Mouse (Mus musculus) urinary bladder, adult 18-20 months (tissue): Measurements from ENCODE around the gene Ispd.

Source experiments
- DNase-seq, 2 experiments: peaks; one replicate each; pipeline ENCODE4 v3.0.0; 2022; ENCODE audit warnings: low spot score in 2 of 2, mixed read lengths in 2 of 2

Ispd gene

GRCm38 (mm10) chr12:36708810-36709209 lies 327.6 kb downstream of the Ispd start:
- DNase-seq = no peak

DNA sequence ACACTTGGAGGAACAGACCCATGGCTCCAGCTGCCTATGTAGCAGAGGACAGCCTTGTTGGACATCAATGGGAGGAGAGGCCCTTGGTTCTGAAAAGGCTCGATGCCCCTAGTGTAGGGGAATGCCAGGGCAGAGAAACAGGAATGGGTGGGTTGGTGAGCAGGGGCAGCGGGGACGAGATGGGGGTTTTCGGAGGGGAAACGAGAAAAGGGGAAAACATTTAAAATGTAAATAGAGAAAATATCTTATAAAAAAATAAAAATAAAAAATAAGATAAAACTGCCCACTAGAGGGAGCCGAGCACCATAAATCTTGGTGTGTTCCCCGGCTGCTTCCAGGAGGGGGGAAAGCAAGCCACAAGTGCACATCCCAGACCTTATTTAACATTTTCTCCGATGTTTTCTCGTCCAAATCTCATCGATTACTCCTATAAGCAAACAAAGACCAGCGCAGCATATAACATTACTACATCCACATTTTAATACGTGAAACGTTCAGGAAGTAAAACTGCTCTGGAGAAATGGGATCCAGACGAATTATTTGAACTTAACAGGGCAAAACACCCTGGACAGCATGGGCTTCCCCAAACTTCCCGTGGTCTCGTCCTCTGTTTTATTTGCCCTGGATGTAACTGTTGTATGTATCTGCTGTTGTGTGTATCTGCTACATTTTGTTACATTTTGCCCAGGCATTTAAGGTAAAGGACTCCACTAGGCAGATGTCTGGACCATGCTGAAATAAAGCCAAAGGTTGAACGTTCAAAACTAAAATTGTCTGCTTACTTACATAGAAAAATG lies 332.8 kb downstream of the Ispd start:
- peak in 1 of 2 experiments; percentile 4 for DNase-seq

DNA sequence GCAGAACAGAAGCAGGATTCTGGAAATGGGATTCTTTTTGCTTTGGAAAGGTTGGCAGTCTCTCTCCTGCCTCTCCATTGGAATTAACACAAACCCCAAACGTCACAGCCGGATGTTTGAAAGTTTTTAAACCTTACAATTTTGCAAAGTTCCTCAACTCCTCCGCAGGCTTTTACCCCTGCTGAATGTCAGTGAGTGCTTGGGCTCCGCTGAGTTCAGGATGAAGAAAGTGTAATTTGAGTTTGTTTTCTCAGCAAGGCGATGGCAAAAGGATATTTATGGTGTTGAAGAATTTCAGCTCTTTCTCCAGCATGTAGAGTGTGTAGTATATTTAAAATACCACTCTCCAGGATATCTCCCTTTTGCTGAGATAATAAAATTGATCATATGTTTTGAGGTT lies 336.3 kb downstream of the Ispd start:
- DNase-seq = no peak

GRCm38 (mm10) chr12:36718417-36718816 lies 337.2 kb downstream of the Ispd start:
- no peak for DNase-seq

- no peak for DNase-seq
Observed at GRCm38 (mm10) chr12:36719074-36719473, 337.8 kb downstream of the Ispd start.

- no peak for DNase-seq
Observed at GRCm38 (mm10) chr12:36720779-36721178, 339.5 kb downstream of the Ispd start.

DNA sequence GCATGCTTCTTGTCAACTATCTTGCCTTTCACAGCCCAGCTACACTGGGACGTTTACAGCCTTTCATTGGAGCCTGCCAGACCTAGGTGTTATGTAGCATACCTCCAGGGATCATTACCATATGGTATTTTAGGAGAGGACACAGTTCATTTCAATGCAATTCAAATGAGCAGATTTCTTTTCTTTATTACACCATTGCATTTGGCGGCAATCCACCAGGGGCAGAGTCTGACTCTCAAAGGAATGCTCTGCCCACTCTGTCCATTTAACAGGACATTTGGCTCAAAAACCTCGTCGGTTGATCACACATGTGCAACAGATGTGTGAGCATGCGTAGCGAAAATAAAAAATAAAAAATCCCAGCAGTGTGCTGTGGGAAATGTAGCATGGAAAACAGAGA lies 340.0 kb downstream of the Ispd start:
- DNase-seq = no peak

GRCm38 (mm10) chr12:36722754-36723153 lies 341.5 kb downstream of the Ispd start:
- no peak for DNase-seq

DNA sequence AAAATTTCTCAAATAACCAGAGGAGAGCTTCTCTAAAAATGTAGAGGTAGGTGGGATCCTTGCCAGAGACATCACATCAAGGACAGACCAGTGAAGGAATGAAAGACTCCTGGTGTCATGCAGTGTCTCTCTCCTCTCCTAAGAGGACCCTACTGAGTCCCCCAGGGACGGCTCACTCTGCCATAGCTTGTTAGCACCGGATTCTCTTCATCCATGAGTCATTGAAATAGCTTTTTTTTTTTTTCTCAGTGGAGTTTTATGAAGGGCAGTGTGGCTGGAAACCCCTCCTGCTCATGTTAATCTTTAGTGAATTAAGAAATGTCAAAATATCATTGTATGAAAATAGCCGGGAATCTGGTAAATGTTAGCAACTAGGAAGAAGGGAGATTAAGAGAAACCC lies 342.1 kb downstream of the Ispd start:
- no peak for DNase-seq

DNA sequence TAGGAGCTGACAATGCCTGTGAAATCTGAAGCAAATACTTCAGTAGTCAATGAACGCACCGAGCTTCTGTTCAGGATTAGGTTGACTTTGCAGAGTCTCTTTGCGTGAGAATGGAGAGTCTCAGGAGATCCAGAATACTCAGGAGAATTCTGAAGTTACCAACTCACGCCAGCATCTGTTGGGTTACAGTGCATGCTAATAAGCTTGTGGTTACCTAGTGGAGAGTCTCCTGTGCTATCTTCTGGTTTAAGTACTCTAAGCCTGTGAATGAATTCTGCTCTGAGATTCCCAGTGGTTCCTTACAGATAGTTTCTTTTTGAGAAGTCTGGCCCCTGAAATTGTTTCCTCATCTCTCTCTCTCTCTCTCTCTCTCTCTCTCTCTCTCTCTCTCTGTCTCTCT lies 343.0 kb downstream of the Ispd start:
- no peak for DNase-seq

DNA sequence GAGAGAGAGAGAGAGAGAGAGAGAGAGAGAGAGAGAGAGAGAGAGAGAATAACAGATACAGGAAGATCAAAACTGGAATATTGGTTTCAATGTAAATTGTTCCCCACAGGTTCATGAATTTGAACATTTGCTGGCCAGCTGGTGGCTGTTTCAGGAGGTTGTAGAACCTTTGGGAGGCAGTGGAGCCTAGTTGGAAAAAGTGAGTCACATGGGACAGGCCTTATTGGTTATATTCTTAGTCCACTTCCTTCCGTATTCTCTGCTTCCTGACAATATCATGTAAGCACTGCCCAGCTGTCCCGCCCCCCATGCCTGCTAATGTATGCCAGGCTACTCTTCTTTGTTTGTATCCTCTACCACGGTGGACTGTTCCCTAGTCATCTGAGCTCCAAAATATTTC lies 344.0 kb downstream of the Ispd start:
- no peak for DNase-seq

- DNase-seq = no peak
Observed at GRCm38 (mm10) chr12:36726026-36726425, 344.8 kb downstream of the Ispd start.

GRCm38 (mm10) chr12:36733673-36734371 lies 352.6 kb downstream of the Ispd start:
- no peak for DNase-seq
